Comparison of ENCODE assay signal across 8 mouse cellular contexts in genomic region chr5:123137044-123137909, GRCm38 (mm10). TPM values are rescaled to one million over a fixed set of nuclear protein-coding genes. Genes with fewer than 3 reads are reported as not detected.
DNase-seq lines count a peak whose midpoint lies in the region; ATAC-seq and TF ChIP-seq lines count a peak whose summit lies in the region.

No protein-coding gene starts in this region.

- H3K9me3 ChIP-seq in embryonic facial prominence, embryonic 14.5 days (ENCODE audit: control insufficient read depth, low read length) = no peaks in the 10 kb centered on the region
- no peaks in the 10 kb centered on the region for H3K9me3 ChIP-seq in heart, embryonic 10.5 days
- H3K9me3 ChIP-seq in kidney, embryonic 15.5 days (replicated peaks) = no peaks in the 10 kb centered on the region

- no peak; the same call in 1 of the 2 replicates for ATAC-seq in embryonic facial prominence, embryonic 14.5 days (ENCODE audit: low read depth)
- peak; percentile 6; the same call in 1 of the 2 replicates for ATAC-seq in kidney, embryonic 15.5 days (replicated peaks; ENCODE audit: low FRiP score)

- H3K27ac ChIP-seq in embryonic facial prominence, embryonic 14.5 days (replicated peaks; ENCODE audit: low read depth, low read length) = peak overlapping the region; percentile 100
- H3K27ac ChIP-seq in heart, embryonic 10.5 days = peak overlapping the region; percentile 100
- H3K27ac ChIP-seq in kidney, embryonic 15.5 days = peak overlapping the region; percentile 100
- H3K27ac ChIP-seq in olfactory bulb, adult 2 months (ENCODE audit: insufficient read depth, low read depth, low read length) = peak overlapping the region; percentile 84

- peaks cover 55% of the 10 kb centered on the region for H3K4me1 ChIP-seq in embryonic facial prominence, embryonic 14.5 days (ENCODE audit: control insufficient read depth, insufficient read depth, low read length)
- H3K4me1 ChIP-seq in heart, embryonic 10.5 days = peaks cover 70% of the 10 kb centered on the region
- peaks cover 62% of the 10 kb centered on the region for H3K4me1 ChIP-seq in kidney, embryonic 15.5 days
- peaks cover 60% of the 10 kb centered on the region for H3K4me1 ChIP-seq in olfactory bulb, adult 2 months (ENCODE audit: control insufficient read depth, insufficient read depth, low read length)

- no peak for TF ChIP-seq CTCF in olfactory bulb, adult 2 months (IDR thresholded peaks at IDR 0.05; ENCODE audit: insufficient read depth, low read depth, low read length)

- H3K27me3 ChIP-seq in embryonic facial prominence, embryonic 14.5 days (replicated peaks; ENCODE audit: control insufficient read depth, insufficient read depth, low read length) = no peaks in the 10 kb centered on the region
- H3K27me3 ChIP-seq in heart, embryonic 10.5 days (ENCODE audit: insufficient read depth, poor library complexity, severe bottlenecking) = no peaks in the 10 kb centered on the region
- H3K27me3 ChIP-seq in kidney, embryonic 15.5 days = no peaks in the 10 kb centered on the region

- H3K36me3 ChIP-seq in embryonic facial prominence, embryonic 14.5 days (ENCODE audit: control insufficient read depth, insufficient read depth, low read length) = peaks cover 11% of the 10 kb centered on the region; the same call in 1 of the 2 replicates
- peaks cover 7% of the 10 kb centered on the region; the same call in 1 of the 2 replicates for H3K36me3 ChIP-seq in heart, embryonic 10.5 days
- H3K36me3 ChIP-seq in kidney, embryonic 15.5 days = peaks cover 15% of the 10 kb centered on the region

- peak overlapping the region; percentile 100 for H3K4me2 ChIP-seq in embryonic facial prominence, embryonic 14.5 days (ENCODE audit: low read depth, low read length)
- peak overlapping the region; percentile 99 for H3K4me2 ChIP-seq in kidney, embryonic 15.5 days

- 4% methylated on average over 19 of the region's 20 CpGs for WGBS in embryonic facial prominence, embryonic 14.5 days
- 2% methylated on average over 20 of the region's 20 CpGs for WGBS in heart, embryonic 10.5 days
- 6% methylated on average over 20 of the region's 20 CpGs for WGBS in kidney, embryonic 15.5 days
- WGBS in olfactory bulb, adult 2 months = 2% methylated on average over 20 of the region's 20 CpGs

- TF ChIP-seq POLR2A in olfactory bulb, adult 2 months (IDR thresholded peaks at IDR 0.05; ENCODE audit: insufficient read depth, low read depth, low read length) = no peak

- peak overlapping the region; percentile 100 for H3K9ac ChIP-seq in embryonic facial prominence, embryonic 14.5 days (ENCODE audit: low read depth, low read length)
- peak overlapping the region; percentile 40 for H3K9ac ChIP-seq in kidney, embryonic 15.5 days

- DNase-seq in ovary, adult 18-20 months (ENCODE audit: low spot score) = peak; percentile 74
- no peak for DNase-seq in ovary, postnatal 14 days (ENCODE audit: low spot score)
- DNase-seq in embryonic facial prominence, embryonic 14.5 days (ENCODE audit: low spot score) = peak; percentile 93
- DNase-seq in heart, embryonic 10.5 days (ENCODE audit: low spot score) = peak; percentile 93
- DNase-seq in lung, adult 18-20 months = peak; percentile 93 to 96
- peak; percentile 69 for DNase-seq in thymus, postnatal 25 days

- H3K4me3 ChIP-seq in embryonic facial prominence, embryonic 14.5 days (ENCODE audit: low read depth, low read length) = peak overlapping the region; percentile 90
- H3K4me3 ChIP-seq in heart, embryonic 10.5 days = peak overlapping the region; percentile 92
- H3K4me3 ChIP-seq in kidney, embryonic 15.5 days (replicated peaks) = peak overlapping the region; percentile 65
- H3K4me3 ChIP-seq in olfactory bulb, adult 2 months (ENCODE audit: insufficient read depth, low read depth, low read length) = peak overlapping the region; percentile 61

RNA-seq across cellular contexts. Expression of gene Setd1b, which starts 4.7 kb away (rescaled TPM):
- 9.8 and 9.9 TPM in 2 replicates for polyA plus RNA-seq in embryonic facial prominence, embryonic 14.5 days (2014; fragmentation: Nextera tagmentation; extraction: Ambion mirVana)
- polyA plus RNA-seq in heart, embryonic 10.5 days (2016; fragmentation: Nextera tagmentation; extraction: Ambion mirVana) = 5.4 and 9.8 TPM in 2 replicates
- 11.0 and 11.1 TPM in 2 replicates for polyA plus RNA-seq in kidney, embryonic 15.5 days (2015; fragmentation: Nextera tagmentation; extraction: Ambion mirVana)
- not detected in 2 replicates for polyA plus RNA-seq in olfactory bulb, adult 2 months (2012; ENCODE audit: insufficient read depth, insufficient read length, low replicate concordance, missing spikeins)

RNA-seq across cellular contexts. Expression of gene Rhof, which starts 4.8 kb away (rescaled TPM):
- polyA plus RNA-seq in embryonic facial prominence, embryonic 14.5 days (2014; fragmentation: Nextera tagmentation; extraction: Ambion mirVana) = 4.1 and 5.2 TPM in 2 replicates
- 1.5 and 1.7 TPM in 2 replicates for polyA plus RNA-seq in heart, embryonic 10.5 days (2016; fragmentation: Nextera tagmentation; extraction: Ambion mirVana)
- 3.0 and 3.6 TPM in 2 replicates for polyA plus RNA-seq in kidney, embryonic 15.5 days (2015; fragmentation: Nextera tagmentation; extraction: Ambion mirVana)
- polyA plus RNA-seq in olfactory bulb, adult 2 months (2012; ENCODE audit: insufficient read depth, insufficient read length, low replicate concordance, missing spikeins) = not detected in 2 replicates

RNA-seq across cellular contexts. Expression of gene Psmd9, which starts 31.9 kb away (rescaled TPM):
- 49.5 and 58.1 TPM in 2 replicates for polyA plus RNA-seq in embryonic facial prominence, embryonic 14.5 days (2014; fragmentation: Nextera tagmentation; extraction: Ambion mirVana)
- 73.2 and 85.3 TPM in 2 replicates for polyA plus RNA-seq in heart, embryonic 10.5 days (2016; fragmentation: Nextera tagmentation; extraction: Ambion mirVana)
- polyA plus RNA-seq in kidney, embryonic 15.5 days (2015; fragmentation: Nextera tagmentation; extraction: Ambion mirVana) = 82.5 and 90.5 TPM in 2 replicates
- polyA plus RNA-seq in olfactory bulb, adult 2 months (2012; ENCODE audit: insufficient read depth, insufficient read length, low replicate concordance, missing spikeins) = not detected in 2 replicates

RNA-seq across cellular contexts. Expression of gene Hpd, which starts 45.2 kb away (rescaled TPM):
- not detected in 2 replicates for polyA plus RNA-seq in embryonic facial prominence, embryonic 14.5 days (2014; fragmentation: Nextera tagmentation; extraction: Ambion mirVana)
- polyA plus RNA-seq in heart, embryonic 10.5 days (2016; fragmentation: Nextera tagmentation; extraction: Ambion mirVana) = 0.35 TPM in 1 of 2 replicates, not detected in the other
- polyA plus RNA-seq in kidney, embryonic 15.5 days (2015; fragmentation: Nextera tagmentation; extraction: Ambion mirVana) = 0.99 and 1.5 TPM in 2 replicates
- polyA plus RNA-seq in olfactory bulb, adult 2 months (2012; ENCODE audit: insufficient read depth, insufficient read length, low replicate concordance, missing spikeins) = not detected in 2 replicates
